Mouse (Mus musculus): ENCODE results near the gene Cmbl.

GRCm38 (mm10) chr15:31534421-31535258 is 30.5 kb upstream of the Cmbl start:
- TF ChIP-seq CTCF (IDR thresholded peaks at IDR 0.05; ENCODE audit: borderline replicate concordance, control insufficient read depth, extremely low read depth, insufficient read depth, low read length, poor library complexity) (no peak), POLR2A (IDR thresholded peaks at IDR 0.05; ENCODE audit: control insufficient read depth, extremely low read depth, insufficient read depth, low read length, poor library complexity) (no peak)

Measured in thymus, adult 2 months (tissue).